Mouse (Mus musculus): ENCODE data around the gene Pald1.

DNA sequence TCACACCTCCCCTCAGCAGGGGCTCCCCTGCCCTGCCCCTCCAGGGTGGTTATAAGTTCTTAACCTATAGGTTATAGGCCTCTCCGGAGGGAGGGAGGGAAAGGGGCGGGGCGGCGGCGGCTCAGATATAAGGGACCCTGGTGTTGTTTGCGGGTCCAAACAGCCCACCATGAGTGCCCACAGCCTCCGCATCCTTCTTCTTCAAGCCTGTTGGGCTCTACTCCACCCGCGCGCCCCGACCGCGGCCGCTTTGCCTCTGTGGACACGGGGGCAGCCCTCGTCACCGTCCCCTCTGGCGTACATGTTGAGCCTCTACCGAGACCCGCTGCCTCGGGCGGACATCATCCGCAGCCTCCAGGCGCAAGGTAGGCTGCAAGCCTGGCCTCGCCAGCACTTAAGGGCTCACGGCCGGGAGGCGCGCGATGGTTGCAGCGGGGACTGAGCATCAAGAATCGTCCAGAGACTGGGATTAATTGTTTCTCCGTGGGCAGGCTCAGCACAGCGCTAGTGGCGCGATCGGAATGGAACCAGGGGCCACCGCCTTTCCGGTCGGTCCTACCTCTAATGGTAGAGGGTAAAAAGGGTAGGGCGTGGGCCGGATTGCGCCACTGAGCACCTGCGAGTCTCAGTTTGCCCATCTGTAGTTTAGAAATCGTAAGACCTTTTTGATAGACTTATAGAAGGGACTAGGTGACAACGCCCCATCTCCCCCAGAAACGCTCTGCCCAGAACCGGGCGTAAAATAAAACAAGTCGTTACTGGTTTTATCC lies 35.0 kb upstream of the Pald1 start:
- TF ChIP-seq CTCF (IDR thresholded peaks at IDR 0.05; ENCODE audit: borderline replicate concordance, control insufficient read depth, extremely low read depth, insufficient read depth, low read length, poor library complexity) (no peak), POLR2A (IDR thresholded peaks at IDR 0.05; ENCODE audit: control insufficient read depth, extremely low read depth, insufficient read depth, low read length, poor library complexity) (no peak)

Measured in thymus, adult 2 months (tissue).